Mouse (Mus musculus) embryonic fibroblast, embryonic 13.5 days (primary cell): ENCODE results near the gene Ttll13. TPM values are rescaled to one million over a fixed set of nuclear protein-coding genes. Genes with fewer than 3 reads are reported as not detected.

Experiments used
- H3K27ac ChIP-seq: 2 replicates; pipeline ENCODE4 v1.5.1; 2012; ENCODE audit warnings: low read length, control low read depth, inconsistent platforms; ENCODE audit not compliant: insufficient read depth
- H3K4me1 ChIP-seq: 2 replicates; pipeline ENCODE4 v1.6.1; 2011; ENCODE audit warnings: low read length; ENCODE audit not compliant: control insufficient read depth, insufficient read depth
- H3K4me3 ChIP-seq: 2 replicates; pipeline ENCODE4 v1.5.1; 2011; ENCODE audit warnings: mild to moderate bottlenecking, control low read depth, low read length; ENCODE audit not compliant: insufficient read depth
- CTCF ChIP-seq: IDR thresholded peaks from 2 replicates; pipeline ENCODE4 v1.5.1; 2011; ENCODE audit warnings: mild to moderate bottlenecking, control low read depth, low read length, moderate library complexity, borderline replicate concordance; ENCODE audit not compliant: insufficient read depth
- POLR2A ChIP-seq: IDR thresholded peaks from 2 replicates; pipeline ENCODE4 v1.6.1; 2011; ENCODE audit warnings: low read depth, mild to moderate bottlenecking, control low read depth, low read length, moderate library complexity
- polyA plus RNA-seq: library from polyadenylated mRNA; stranded (reverse); fragments of >200 nt; gene quantifications from 2 replicates; pipeline ENCODE4 v1.2.4, GENCODE M21; 2011; ENCODE audit warnings: low read depth; ENCODE audit not compliant: missing spikeins, insufficient read length

Gene Ttll13
- 0.63 TPM in 1 of 2 replicates, not detected in the other for polyA plus RNA-seq

- H3K4me1 ChIP-seq = no peaks in the 10 kb centered on the region
- peak within 1 kb of the TSS; percentile 35 for H3K4me3 ChIP-seq
- H3K27ac ChIP-seq = no peak within 1 kb of the TSS
- 0 out of 2 replicates have a peak, but pooled peaks have one; percentile 43 for TF ChIP-seq POLR2A
- TF ChIP-seq CTCF = no peak
Observed at GRCm38 (mm10) chr7:80246148-80246721, at the start of gene Ttll13. Ttll13 (plus strand) TSS chr7:80246376.

GRCm38 (mm10) chr7:80197371-80197770, 48.8 kb upstream of the Ttll13 start:
- Histone ChIP-seq H3K4me3 (no peak overlapping the region), H3K4me1 (peaks cover 2% of the 10 kb centered on the region; the same call in 1 of the 2 replicates), H3K27ac (no peak overlapping the region; the same call in 1 of the 2 replicates)
- TF ChIP-seq POLR2A (no peak), CTCF (no peak)

- peak; percentile 79 for TF ChIP-seq POLR2A
- TF ChIP-seq CTCF = no peak
- H3K27ac ChIP-seq = peak overlapping the region; percentile 51
Observed at GRCm38 (mm10) chr7:80197941-80198778, 48.0 kb upstream of the Ttll13 start.

GRCm38 (mm10) chr7:80198863-80199262, 47.3 kb upstream of the Ttll13 start:
- Histone ChIP-seq H3K4me3 (peak overlapping the region; percentile 66), H3K4me1 (no peaks in the 10 kb centered on the region; the same call in 1 of the 2 replicates), H3K27ac (peak overlapping the region; percentile 12; the same call in 1 of the 2 replicates)
- TF ChIP-seq CTCF = no peak
- no peak for TF ChIP-seq POLR2A

More at GRCm38 (mm10) chr7:80197941-80198778, 48.0 kb upstream of the Ttll13 start:
- Histone ChIP-seq H3K4me3 (peak overlapping the region; percentile 66), H3K4me1 (no peaks in the 10 kb centered on the region; the same call in 1 of the 2 replicates)

GRCm38 (mm10) chr7:80199286-80199685, 46.9 kb upstream of the Ttll13 start:
- Histone ChIP-seq H3K4me3 (peak overlapping the region; percentile 66), H3K27ac (no peak overlapping the region), H3K4me1 (no peaks in the 10 kb centered on the region; the same call in 1 of the 2 replicates)
- TF ChIP-seq CTCF (no peak), POLR2A (no peak)

- no peak overlapping the region for H3K27ac ChIP-seq
- peak overlapping the region; percentile 66; the same call in 1 of the 2 replicates for H3K4me3 ChIP-seq
- no peak for TF ChIP-seq CTCF
- no peak for TF ChIP-seq POLR2A
- H3K4me1 ChIP-seq = no peaks in the 10 kb centered on the region; the same call in 1 of the 2 replicates
Observed at GRCm38 (mm10) chr7:80199851-80200587, 46.2 kb upstream of the Ttll13 start.

- Histone ChIP-seq H3K4me1 (no peaks in the 10 kb centered on the region; the same call in 1 of the 2 replicates), H3K27ac (no peak overlapping the region), H3K4me3 (no peak overlapping the region)
- no peak for TF ChIP-seq CTCF
- TF ChIP-seq POLR2A = no peak
Observed at GRCm38 (mm10) chr7:80200588-80200945, 45.6 kb upstream of the Ttll13 start.

- Histone ChIP-seq H3K4me3 (no peak overlapping the region), H3K27ac (no peak overlapping the region), H3K4me1 (no peaks in the 10 kb centered on the region; the same call in 1 of the 2 replicates)
- TF ChIP-seq CTCF (no peak), POLR2A (no peak)
Observed at GRCm38 (mm10) chr7:80200963-80201539, 45.1 kb upstream of the Ttll13 start.
